Mouse (Mus musculus) erythroblast, adult 5-6 weeks (primary cell): ENCODE data around the gene Txndc12. TPM values are rescaled to one million over a fixed set of nuclear protein-coding genes. Genes with fewer than 3 reads are reported as not detected.

Experiments used
- ATAC-seq: replicated peaks from 2 replicates; pipeline ENCODE4 v1.8.0; 2016; ENCODE audit warnings: moderate number of reproducible peaks, mild to moderate bottlenecking, moderate TSS enrichment, inconsistent platforms; ENCODE audit not compliant: poor library complexity, low FRiP score, severe bottlenecking
- total RNA-seq, 2 experiments: library from RNA; stranded (forward) in 1 of 2; stranded (reverse) in 1 of 2; fragments of 150-400 nt in 1 of 2; fragments of 200-764, 138-1000 nt in 1 of 2; gene quantifications; 2 replicates each; pipeline versions ENCODE4 v1.2.3 to v1.2.4; 2015 to 2017; ENCODE audit warnings: low replicate concordance in 2 of 2

The Txndc12 gene
- 11.5 and 11.9 TPM in 2 replicates for total RNA-seq (2015; ENCODE audit: low replicate concordance)
- 9.5 and 14.5 TPM in 2 replicates for total RNA-seq (2017; ENCODE audit: low replicate concordance)

DNA sequence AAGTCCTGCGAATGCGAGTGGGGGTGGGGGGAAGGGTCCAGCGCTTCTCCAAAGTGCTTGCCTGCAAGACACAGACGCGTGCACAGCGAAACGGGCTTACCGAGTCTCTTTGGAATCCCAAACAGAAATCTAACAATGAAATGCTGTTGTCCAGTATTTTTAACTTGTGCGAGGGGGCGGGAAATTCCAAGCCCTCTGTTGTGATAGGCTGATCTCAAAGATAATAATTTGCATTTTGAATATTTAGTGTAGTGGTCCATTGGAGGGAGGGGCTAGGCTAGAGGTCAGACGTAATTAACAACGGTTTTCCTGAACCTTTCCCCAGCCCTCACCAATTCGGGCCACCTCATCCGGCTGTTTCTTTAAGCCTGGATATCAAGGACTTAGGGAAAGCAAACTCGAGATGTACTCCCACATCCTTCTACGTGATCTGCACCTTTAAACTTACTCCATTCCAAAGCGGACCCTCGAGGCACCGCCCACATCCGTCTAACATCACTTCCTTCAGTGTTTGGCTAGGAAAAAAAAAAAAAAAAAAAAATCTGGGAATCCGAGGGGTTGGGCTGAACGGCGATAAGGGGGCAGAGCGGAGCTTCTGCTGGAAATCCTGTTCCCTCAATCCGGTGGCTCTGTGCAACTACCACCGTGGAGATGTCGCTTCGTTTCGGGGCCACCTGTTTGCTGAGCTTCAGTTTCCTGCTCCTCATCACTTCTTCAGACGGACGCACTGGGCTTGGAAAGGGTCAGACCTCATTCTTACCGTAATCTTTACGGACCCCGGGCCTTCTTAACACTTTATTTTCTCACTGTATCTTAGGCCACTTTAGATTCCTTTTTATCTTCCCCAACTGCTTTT lies at the start of gene Txndc12:
Txndc12 (plus strand) TSS at position 487 of the 856 bp plus-strand sequence.
- 0 out of 2 replicates have a peak, but pooled peaks have one; percentile 13 for ATAC-seq

DNA sequence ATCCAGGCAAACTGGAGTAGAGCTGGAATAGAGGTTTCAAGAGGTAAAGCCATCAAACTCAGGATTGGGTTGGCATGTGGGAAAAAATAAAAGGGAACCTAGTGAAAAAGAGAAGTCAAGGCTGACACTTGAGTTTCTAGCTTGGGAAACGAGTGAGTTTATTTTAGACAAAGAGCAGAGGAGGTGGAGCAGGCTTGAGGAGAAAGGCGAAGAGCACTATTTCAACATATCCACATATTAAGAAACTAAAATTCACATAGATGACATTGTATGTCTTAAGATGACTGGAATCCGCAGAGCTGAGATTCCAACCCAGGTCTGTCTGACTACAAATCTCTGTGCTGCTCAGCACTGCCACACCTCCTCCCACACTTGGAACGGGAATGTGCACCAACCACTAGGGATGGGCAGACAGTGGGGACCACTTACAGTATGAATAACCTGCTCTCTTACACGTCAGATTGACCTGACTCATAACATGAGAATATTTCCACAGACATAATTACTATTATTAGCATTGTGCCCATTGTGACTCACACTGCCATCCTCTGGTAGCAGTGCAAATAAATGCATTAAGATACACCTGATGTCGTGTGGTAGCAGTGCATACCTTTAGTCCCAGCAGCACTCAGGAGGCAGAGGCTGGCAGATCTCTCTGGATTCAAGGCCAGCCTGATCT lies 45.0 kb upstream of the Txndc12 start:
- no peak for ATAC-seq

GRCm38 (mm10) chr4:108790507-108790906 lies 43.9 kb upstream of the Txndc12 start:
- no peak for ATAC-seq

- no peak for ATAC-seq
Observed at GRCm38 (mm10) chr4:108793941-108794340, 40.5 kb upstream of the Txndc12 start.

DNA sequence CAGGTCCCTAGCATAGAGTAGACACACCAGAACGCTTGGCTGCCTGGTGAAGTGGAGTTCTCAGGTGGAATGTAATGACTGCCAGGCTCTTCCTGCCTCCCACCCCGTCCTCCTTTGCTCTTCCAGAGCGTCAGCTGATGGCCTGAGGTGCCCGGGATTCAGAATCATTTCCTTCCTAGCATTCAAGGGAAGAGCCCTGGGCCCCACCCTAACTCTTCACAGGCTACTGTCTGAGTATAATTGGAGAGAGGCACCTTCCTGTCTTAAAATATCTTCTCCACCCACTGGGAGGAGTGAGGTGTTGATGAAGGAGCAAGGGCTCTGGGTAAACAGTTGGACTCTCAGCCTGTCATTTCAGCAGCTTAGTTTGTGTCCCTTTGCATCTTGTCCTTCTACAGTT lies 37.7 kb upstream of the Txndc12 start:
- ATAC-seq, result no peak

- peak; percentile 80 for ATAC-seq
Observed at GRCm38 (mm10) chr4:108798083-108798830, 36.1 kb upstream of the Txndc12 start.

GRCm38 (mm10) chr4:108803535-108803934 lies 30.9 kb upstream of the Txndc12 start:
- ATAC-seq, result no peak

GRCm38 (mm10) chr4:108811142-108811541 lies 23.3 kb upstream of the Txndc12 start:
- no peak for ATAC-seq

DNA sequence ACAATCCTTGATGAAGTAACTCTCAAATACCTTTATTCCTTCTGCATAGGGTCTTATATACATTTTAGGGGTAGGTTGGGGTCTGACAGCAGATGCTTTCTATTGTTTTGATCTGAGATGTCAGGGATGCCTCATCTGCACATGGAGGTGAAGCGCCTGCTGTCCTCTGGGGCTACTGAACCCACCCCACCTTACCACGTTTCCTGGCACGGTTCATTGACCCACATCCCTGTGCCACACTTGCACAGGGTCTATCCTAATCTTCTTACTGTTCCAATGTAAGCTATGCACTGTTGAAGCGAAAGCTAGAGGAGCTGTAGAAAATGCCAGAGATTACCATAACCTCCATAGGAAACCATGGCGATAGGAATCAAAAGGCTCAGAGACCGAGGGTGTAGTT lies 22.9 kb upstream of the Txndc12 start:
- no peak for ATAC-seq

- no peak for ATAC-seq
Observed at GRCm38 (mm10) chr4:108825677-108826076, 8.7 kb upstream of the Txndc12 start.

- ATAC-seq, result no peak
Observed at GRCm38 (mm10) chr4:108826096-108826495, 8.3 kb upstream of the Txndc12 start.

- ATAC-seq, result no peak
Observed at GRCm38 (mm10) chr4:108826643-108827042, 7.8 kb upstream of the Txndc12 start.

GRCm38 (mm10) chr4:108830698-108831097 lies 3.7 kb upstream of the Txndc12 start:
- ATAC-seq, result no peak

DNA sequence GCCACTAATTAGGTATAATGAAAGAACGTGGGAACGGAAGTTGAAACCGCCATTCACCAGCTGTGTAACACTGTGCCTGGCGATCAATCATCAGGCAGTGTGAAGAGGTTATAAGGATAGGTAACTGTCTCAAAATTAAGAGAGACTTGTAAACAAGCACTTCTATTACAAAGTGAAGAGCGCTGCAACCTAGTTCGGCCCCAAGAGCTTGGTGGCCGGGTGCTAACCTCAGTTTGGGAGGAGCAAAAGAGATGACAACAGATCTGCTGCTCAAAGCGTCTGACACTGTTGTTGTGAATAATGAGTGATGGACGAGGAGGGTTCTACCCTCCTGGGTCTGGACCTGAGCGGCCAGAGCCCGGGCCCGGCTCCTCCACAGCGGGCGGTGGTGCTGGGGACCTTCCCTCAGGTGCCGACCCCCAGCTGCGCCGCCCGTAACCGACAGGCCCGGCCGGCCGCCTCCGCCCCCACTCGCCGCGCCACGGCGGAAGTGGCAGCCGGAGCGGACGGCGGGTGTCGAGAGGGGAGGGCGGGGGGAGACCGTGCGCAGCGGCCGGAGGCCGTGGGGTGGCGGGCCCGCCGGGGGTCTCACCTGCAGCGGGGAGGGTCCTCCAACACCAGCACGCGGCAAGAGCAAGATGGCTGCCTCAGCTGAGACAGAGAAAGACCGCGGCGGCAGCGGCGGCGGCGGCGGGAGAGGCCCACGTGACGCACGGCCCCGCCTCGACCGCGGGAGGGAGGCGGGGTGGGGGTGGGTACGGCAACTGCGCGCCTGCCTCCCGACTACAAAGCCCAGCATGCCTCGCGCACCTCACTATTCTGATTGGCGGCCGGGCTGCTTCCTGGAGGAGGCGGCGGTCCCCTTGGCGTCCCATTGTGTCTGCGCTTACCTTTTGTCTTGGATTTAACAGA lies 1.2 kb upstream of the Txndc12 start, which contains the start of gene Btf3l4:
Btf3l4 (minus strand) TSS at position 699 of the 912 bp plus-strand sequence.
- peak; percentile 97 for ATAC-seq

GRCm38 (mm10) chr4:108833828-108834114 lies 630 bp upstream of the Txndc12 start:
- ATAC-seq, result peak; percentile 59

DNA sequence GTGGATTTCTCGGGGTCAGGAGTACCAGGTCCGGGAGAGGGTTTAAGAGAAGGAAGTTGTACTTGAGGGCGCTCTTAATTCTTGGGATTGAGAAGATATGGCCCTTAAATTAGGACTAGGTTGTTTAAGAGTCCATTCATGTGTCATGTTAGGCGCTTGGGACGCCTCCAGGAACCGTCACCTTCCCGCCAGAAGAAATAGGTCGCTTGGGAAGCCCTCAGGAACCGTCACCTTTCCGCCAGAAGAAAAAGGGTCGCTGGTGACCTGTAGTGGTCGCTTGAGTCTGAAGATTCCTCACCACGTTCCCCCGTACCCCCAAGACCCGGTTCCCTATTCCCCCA lies 540 bp downstream of the Txndc12 start:
- ATAC-seq, result no peak

DNA sequence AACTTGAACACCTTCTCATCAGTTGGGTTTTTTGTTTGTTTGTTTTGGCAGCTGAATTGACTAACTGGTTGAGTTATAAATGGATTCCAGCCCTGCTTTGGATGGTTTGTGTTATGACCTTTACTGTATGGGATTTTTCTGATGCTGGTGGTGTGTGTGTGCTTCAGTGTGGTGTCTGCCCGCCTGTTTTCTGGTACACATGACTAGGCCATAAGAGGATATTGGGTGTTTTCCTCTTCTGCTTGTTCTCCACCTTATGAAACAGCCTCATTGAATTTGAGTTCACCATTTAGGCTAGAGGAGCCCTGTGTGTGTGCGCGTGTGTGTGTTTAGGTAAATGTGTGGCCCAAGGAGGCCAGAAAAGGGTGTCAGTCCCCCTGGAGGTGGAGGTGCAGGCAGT lies 1.1 kb downstream of the Txndc12 start:
- ATAC-seq, result no peak

DNA sequence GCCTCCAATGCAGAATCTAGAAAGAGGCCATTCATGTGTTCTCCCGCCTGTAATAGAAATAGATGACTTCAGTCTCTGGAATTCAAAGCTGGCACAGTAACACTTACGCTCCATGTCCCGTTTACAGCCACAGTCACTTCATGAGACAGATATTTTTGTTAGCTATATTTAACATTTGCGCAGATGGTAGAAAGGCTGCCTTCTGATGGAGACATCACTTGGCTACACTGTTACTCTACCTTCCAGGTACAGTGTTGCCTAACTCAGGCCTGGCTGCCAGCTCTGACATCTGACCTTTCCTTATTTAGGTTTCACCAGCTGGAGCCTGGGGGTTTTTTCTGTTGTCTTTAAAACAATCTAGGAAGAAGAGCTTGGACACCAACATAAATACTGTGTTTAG lies 3.6 kb downstream of the Txndc12 start:
- no peak for ATAC-seq

- ATAC-seq, result no peak
Observed at GRCm38 (mm10) chr4:108841920-108842578, 7.6 kb downstream of the Txndc12 start.
